Mouse (Mus musculus): ENCODE measurements around the gene Crebrf.

The Crebrf gene

GRCm38 (mm10) chr17:26715271-26715758 lies at the start of gene Crebrf:
Crebrf (plus strand) TSS chr17:26715650.
- DNase-seq (ENCODE audit: low spot score in 2 of 2), result peak; percentile 99

GRCm38 (mm10) chr17:26671268-26671667 lies 44.2 kb upstream of the Crebrf start:
- DNase-seq (ENCODE audit: low spot score in 2 of 2), result no peak

- no peak for DNase-seq (ENCODE audit: low spot score in 2 of 2)
These were observed 39.6 kb upstream of the Crebrf start for GRCm38 (mm10) chr17:26675845-26676244.

GRCm38 (mm10) chr17:26676252-26676615 lies 39.2 kb upstream of the Crebrf start:
- DNase-seq (ENCODE audit: low spot score in 2 of 2), result peak; percentile 94

GRCm38 (mm10) chr17:26676616-26677376 lies 38.7 kb upstream of the Crebrf start:
- DNase-seq (ENCODE audit: low spot score in 2 of 2), result peak; percentile 74 to 85

- DNase-seq (ENCODE audit: low spot score in 2 of 2), result no peak
These were observed 37.5 kb upstream of the Crebrf start for GRCm38 (mm10) chr17:26677711-26678637.

- no peak for DNase-seq (ENCODE audit: low spot score in 2 of 2)
These were observed 34.2 kb upstream of the Crebrf start for GRCm38 (mm10) chr17:26681276-26681675.

GRCm38 (mm10) chr17:26686334-26687000 lies 29.0 kb upstream of the Crebrf start:
- DNase-seq (ENCODE audit: low spot score in 2 of 2), result no peak

- peak; percentile 72 to 82 for DNase-seq (ENCODE audit: low spot score in 2 of 2)
These were observed 26.4 kb upstream of the Crebrf start for GRCm38 (mm10) chr17:26688795-26689735.

GRCm38 (mm10) chr17:26689810-26690209 lies 25.6 kb upstream of the Crebrf start:
- DNase-seq (ENCODE audit: low spot score in 2 of 2), result no peak

GRCm38 (mm10) chr17:26690236-26690635 lies 25.2 kb upstream of the Crebrf start:
- no peak for DNase-seq (ENCODE audit: low spot score in 2 of 2)

GRCm38 (mm10) chr17:26691110-26691509 lies 24.3 kb upstream of the Crebrf start:
- DNase-seq (ENCODE audit: low spot score in 2 of 2), result no peak

- DNase-seq (ENCODE audit: low spot score in 2 of 2), result no peak
These were observed 22.0 kb upstream of the Crebrf start for GRCm38 (mm10) chr17:26693424-26693823.

GRCm38 (mm10) chr17:26694171-26694570 lies 21.3 kb upstream of the Crebrf start:
- no peak for DNase-seq (ENCODE audit: low spot score in 2 of 2)

- no peak for DNase-seq (ENCODE audit: low spot score in 2 of 2)
These were observed 20.3 kb upstream of the Crebrf start for GRCm38 (mm10) chr17:26695193-26695592.

- no peak for DNase-seq (ENCODE audit: low spot score in 2 of 2)
These were observed 16.6 kb upstream of the Crebrf start for GRCm38 (mm10) chr17:26698846-26699245.

GRCm38 (mm10) chr17:26699819-26700616 lies 15.4 kb upstream of the Crebrf start:
- no peak for DNase-seq (ENCODE audit: low spot score in 2 of 2)

- no peak for DNase-seq (ENCODE audit: low spot score in 2 of 2)
These were observed 13.9 kb upstream of the Crebrf start for GRCm38 (mm10) chr17:26701565-26701964.

- DNase-seq (ENCODE audit: low spot score in 2 of 2), result no peak
These were observed 12.8 kb upstream of the Crebrf start for GRCm38 (mm10) chr17:26702621-26703020.

GRCm38 (mm10) chr17:26703671-26704070 lies 11.8 kb upstream of the Crebrf start:
- no peak for DNase-seq (ENCODE audit: low spot score in 2 of 2)
